Mouse (Mus musculus) brain, adult 10 weeks (tissue): ENCODE data around the gene Fam189a2. TPM values are rescaled to one million over a fixed set of nuclear protein-coding genes. Genes with fewer than 3 reads are reported as not detected.

Source experiments
- polyA plus RNA-seq: library from polyadenylated mRNA; stranded (reverse); fragments of 350-450 nt; fragmentation: Illumina TruSeq; extraction: RNeasy Lipid Tissue Mini Kit (QIAGEN cat#74804); gene quantifications from one replicate; pipeline ENCODE4 v1.2.3, GENCODE M21; 2015; ENCODE audit warnings: low read depth, low replicate concordance

Fam189a2 gene
- polyA plus RNA-seq, result 14.2 TPM

DNA sequence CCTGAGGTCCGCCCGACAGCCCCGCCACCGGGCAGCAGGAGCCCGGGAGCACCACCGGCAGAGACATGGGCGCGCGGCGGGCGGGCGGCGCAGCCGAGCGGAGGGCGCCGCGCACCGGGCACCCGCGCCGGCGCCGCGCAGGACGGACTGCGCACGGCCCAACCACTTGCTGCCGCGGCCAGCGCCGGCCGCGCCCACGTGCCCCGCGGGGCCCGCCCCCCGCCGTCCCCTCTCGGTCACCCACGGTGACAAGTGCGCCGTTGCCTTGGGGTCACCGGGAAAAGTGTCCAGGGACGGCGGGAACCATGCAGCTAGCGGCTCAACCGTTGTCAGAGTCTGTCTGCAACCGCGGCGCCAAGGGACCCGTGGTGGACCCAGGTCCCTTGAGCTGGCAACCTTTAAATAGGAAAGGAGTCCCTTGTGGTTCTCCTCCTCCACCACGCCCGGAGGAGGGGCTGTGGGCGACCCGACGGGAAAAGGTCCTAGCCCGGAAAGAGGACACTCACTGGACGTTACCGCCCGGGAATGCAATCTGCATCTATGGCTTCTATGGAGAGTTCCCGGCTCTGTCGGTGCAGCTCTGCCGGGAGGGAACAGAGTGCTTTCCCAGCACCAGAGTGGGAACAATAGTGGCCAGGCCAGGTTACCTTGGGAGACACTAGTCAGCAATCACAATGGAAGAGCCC, at the start of gene Fam189a2:
TSS of gene Fam189a2 (minus strand) at position 149 of the 686 bp plus-strand sequence.

Other genes starting within 250 kb of the Fam189a2 start
- gene Tjp2, start 194.0 kb upstream of the Fam189a2 start, polyA plus RNA-seq, result 16.9 TPM
- gene Fxn, start 249.6 kb upstream of the Fam189a2 start, polyA plus RNA-seq, result 12.3 TPM